Mouse (Mus musculus): ENCODE data around the gene Cfap300. TPM values are rescaled to one million over a fixed set of nuclear protein-coding genes. Genes with fewer than 3 reads are reported as not detected.

Cfap300 gene
- total RNA-seq (2021): 1 to 10 TPM; 7.5 to 8.9 TPM
- long read RNA-seq, experiment 1, partial matches to known transcripts: 1 of 5 reads
- long read RNA-seq, experiment 1, other reads (novel, unspliced or antisense): 2 of 5 reads
- long read RNA-seq, experiment 2, partial matches to known transcripts: 1 of 4 reads
- long read RNA-seq, experiment 2, other reads (novel, unspliced or antisense): 1 of 4 reads

DNA sequence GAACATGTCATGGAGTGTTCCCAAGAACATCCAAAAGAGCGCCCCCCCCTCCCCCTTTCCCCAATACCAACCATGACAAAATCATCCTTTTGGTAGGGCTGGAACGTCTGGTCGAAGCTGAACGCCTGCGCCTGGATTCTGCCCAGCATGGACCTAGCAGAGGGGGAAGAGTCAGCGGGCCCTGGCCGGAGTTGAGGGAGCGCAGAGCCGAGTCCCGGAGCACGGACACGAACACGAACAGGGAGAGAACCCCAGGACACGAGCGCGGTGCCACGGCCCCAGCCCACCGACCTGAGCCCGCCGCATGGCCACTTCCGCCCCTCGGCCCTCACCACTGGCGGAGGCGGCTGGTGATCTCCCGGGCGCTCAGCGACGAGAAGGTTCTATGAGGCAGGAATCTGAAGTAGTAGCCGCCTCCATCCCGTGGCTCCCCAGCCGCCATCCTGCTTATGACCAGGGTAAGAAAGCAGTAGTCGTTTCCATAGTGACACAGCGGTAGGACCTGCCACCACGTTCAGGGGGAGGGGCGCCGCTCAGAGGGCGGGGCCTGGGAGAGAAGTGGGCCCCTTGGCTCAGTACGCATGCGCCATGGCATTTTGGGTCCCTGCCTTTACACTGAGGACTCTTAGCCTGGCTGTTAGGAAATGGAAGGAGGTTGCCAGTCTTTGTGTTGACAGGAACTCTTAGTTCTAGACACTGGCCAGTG lies at the start of gene Cfap300:
Gene Cfap300 (minus strand): TSS at position 486 of the 706 bp plus-strand sequence.
- peak; percentile 98 for DNase-seq (ENCODE audit: low spot score in 2 of 2)

DNA sequence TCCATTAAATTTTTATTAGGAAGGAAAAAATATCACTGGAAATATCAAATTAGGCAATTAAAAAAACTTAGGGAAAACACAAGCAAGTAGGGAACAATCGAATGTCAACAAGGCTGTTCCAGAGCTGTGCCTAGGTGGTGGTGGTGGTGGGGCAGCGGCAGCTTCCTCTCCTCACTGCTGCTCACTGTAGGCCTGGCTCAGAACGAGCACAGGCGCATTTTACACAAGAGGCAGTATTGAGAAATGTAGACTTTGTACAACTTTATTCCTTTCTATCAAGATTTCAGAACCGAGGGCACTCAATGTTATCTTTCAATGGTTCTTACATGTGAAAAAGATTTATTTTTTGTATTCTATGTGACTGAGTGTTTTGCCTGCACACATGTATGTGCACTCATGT lies 36.3 kb upstream of the Cfap300 start:
- DNase-seq (ENCODE audit: low spot score in 2 of 2): no peak

DNA sequence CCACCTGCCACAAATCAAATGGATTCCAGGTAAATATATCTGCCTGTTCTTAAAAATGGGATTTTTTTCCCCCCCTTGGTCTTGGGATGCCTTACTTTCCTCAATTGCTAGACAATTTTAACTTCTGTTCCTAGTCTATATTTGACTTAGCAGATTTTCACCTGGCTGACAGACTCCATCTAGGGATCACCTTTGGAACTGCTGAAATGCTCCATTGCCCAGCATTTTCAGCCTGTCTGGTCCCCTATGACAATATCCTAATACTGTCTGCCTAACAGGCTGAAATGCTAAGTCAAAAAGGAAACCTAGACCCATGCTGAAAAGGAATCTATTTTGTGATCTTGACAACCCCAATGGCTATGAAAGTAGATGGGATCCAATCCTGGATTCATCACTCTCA lies 31.7 kb upstream of the Cfap300 start:
- peak in 1 of 2 experiments; percentile 25 for DNase-seq (ENCODE audit: low spot score in 2 of 2)

DNA sequence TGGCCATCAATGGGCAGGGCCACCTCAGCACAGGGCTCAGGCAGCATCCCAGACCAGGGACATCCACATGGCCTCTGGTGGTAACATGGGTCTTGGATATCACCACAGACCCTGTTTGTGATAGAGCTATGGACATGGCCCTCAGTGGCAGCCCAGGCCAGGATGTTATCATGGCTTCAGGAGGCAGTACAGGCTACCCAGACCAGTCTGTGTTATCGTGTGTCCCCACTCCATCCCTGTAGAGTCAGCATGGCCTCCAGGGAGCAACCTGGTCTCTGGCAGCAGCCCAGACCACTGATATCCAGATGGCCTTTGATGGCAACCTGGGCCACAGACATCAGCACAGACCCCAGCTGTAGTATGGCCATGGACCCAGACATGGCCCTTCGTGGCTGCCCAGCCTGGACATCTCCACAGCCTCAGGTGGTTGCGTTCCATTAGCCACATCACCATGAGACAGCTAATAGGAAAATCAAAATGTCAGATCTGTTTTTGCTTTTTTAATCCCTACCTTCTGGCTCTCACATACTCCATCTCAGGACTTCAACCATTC lies 30.7 kb upstream of the Cfap300 start:
- no peak for DNase-seq (ENCODE audit: low spot score in 2 of 2)

DNA sequence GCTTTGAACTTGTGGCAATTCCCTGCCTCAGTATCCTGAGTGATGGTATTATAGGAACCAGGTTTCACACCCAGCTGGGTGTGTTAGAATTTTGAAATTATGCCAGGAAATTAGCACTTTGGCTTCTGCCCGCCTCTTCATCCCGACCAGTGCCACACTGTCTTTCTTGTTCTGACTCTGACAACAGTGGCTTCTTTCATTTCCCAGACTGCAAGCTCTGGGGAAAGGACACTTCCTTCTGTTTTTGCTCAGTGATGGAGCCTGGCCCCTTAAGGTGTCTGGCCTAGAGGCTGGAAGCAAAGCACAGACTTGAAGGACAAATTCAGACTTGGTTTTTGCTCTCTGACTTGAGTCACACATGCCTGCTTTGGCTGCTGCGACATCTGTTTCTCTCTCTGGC lies 17.0 kb upstream of the Cfap300 start:
- no peak for DNase-seq (ENCODE audit: low spot score in 2 of 2)

DNA sequence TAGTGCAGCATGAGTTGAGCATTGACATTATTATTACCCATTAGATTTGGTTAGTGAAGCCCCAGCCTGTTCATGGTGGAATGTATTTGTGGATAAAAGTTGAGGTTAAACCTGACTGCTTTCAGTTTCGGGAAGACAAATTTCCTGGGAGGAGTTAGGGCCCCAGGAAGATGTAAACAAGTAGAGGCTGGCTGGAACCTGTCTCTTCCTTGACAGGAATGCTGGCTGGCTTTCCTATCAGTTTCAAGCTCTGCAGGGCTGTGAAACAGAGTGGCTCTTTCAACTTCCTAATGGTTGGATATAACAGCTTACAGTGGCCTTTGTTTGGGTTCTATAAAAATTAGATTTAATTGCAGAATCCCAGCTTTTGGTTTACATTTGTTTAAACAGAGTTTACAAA lies 12.2 kb upstream of the Cfap300 start:
- DNase-seq (ENCODE audit: low spot score in 2 of 2): no peak

DNA sequence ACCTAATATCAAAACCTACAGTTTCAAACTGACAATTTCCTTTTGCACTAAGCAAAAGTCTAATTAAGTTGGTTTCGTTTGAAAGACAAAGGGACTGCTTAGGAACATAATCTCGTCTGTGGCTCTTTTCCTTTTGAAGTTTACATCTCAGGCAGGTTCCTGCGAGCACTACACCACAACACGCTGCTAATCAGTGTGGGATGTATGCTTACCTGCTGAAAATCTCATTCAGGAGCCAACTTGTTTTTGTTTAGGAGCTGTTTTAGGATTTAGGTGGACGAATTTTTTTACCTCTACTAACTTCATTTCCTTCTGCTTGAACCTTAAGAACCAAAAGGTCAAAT lies 393 bp upstream of the Cfap300 start:
- no peak for DNase-seq (ENCODE audit: low spot score in 2 of 2)

DNA sequence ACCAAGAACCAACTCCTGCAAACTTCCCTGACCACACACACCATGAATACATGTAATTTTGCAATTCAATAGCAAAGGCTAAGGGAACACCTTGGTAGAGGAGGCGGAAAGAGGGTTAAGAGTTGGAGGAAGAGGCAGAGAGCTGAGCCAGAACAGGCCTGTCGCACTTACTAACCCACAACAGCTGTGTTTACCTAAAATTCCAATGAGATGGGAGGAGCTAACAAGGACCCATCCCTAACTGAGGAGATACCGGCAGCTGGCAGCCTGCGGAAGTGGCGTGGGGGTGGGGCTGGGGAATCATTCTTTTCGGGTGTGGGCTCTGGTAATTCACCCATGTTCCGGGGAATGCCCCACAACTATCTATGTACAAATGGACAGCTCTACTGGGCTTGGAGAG lies 7.1 kb downstream of the Cfap300 start:
- DNase-seq (ENCODE audit: low spot score in 2 of 2): no peak

DNA sequence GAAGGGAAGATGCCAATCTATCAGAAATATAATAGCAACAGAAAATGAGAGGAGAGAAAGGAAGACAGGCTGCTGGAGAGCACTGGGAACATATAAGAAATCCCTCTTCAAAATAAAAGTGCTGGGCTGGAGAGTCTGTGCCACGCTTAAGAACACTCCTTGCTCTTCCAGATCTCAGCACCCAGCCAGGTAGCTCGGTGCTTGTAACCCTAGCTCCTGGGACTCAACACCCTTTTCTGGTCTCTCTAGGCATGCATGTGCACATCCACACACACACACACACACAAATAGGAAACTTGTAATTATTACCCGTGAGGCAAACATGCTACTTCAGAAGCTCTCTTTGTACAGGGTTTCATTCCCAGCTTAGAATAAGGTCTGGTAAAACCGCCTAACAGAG lies 7.5 kb downstream of the Cfap300 start:
- no peak for DNase-seq (ENCODE audit: low spot score in 2 of 2)

DNA sequence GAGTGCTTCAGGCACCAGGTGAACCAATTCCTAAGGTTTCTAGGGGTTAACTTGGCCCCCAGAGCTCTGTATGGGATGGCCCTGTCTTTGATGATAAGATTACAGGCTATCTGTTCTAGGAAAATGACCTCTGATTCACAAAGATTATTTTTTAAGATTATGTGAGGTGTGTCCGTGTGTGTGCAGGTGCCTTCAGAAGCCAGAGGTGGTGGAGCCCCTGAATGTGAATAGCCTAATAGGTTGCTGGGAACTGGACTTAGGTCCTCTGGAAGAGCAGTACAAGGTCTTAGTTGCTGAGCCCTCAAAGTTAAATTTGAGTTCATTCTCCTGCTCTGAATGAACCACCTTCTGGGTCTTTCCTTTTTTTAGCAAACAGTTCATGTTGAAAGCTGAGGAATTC lies 8.5 kb downstream of the Cfap300 start:
- DNase-seq (ENCODE audit: low spot score in 2 of 2): no peak

DNA sequence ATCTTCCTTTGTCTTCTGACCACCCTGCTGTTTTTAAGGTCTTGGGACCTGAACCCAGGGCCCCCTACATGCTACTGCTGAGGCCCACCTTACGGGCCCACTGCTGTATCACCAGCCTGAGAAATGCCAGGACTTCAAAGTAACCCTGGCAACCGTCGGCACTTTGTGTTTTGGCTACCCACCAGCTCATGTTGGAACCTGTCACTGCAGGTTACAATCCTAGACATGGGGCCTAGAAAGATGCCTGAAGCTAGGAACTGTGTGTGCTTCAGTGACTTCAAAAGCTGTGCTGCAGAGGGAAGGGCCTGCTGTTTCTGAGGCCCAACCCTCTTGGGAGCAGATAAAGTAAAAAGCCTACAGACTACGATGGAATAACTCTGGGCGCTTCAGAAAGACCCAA lies 9.8 kb downstream of the Cfap300 start:
- no peak for DNase-seq (ENCODE audit: low spot score in 2 of 2)

DNA sequence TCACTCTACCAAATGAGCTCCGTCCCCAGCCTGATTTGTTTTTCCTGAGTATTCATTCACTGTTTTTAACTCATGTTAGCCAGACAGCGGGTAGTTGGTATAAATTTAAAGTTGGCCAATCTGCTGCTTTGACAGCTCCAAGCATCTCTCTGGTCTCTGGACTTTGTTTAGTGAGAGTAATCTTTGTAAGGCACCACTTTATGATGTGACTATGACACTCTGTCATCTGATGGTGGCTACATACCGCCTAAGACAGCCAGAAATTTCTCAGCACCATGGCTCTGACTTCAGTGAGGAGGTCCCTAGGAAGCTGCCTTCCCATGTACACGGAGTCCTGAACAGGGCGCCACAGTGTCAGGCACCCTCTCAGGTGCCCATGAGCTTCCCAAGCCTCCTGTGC lies 24.0 kb downstream of the Cfap300 start:
- no peak for DNase-seq (ENCODE audit: low spot score in 2 of 2)

DNA sequence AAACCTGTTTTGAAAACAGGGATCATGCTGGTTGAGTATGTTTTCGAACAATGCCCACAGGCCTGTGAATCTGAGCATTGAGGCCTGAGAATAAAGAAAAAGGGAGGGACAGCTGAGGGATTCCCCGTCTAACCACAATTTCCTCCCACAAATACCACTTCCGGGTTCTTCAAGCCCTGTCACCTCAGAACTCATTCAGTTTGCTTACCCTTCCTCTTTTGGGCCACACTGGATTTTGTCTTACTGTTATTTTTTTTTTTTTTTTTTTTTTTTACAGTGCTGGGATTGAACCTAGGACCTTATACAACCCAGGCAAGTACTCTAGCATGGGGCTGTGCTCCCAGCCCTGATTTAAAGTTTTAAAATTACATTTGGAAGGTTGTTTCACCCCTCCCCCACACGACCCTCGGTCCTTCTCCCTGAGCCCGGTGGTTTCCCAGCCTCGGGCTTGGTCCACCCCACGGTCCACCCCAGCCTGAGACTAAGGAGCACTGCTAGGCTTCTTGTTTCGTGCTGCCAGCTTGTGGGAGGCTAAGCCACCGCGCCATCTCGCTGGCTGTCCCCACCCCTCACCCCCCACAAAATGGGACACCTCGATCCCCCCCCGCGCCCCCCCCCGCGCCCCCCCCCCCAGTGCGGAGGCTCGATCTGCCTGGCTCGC lies 25.2 kb downstream of the Cfap300 start:
- no peak for DNase-seq (ENCODE audit: low spot score in 2 of 2)

DNA sequence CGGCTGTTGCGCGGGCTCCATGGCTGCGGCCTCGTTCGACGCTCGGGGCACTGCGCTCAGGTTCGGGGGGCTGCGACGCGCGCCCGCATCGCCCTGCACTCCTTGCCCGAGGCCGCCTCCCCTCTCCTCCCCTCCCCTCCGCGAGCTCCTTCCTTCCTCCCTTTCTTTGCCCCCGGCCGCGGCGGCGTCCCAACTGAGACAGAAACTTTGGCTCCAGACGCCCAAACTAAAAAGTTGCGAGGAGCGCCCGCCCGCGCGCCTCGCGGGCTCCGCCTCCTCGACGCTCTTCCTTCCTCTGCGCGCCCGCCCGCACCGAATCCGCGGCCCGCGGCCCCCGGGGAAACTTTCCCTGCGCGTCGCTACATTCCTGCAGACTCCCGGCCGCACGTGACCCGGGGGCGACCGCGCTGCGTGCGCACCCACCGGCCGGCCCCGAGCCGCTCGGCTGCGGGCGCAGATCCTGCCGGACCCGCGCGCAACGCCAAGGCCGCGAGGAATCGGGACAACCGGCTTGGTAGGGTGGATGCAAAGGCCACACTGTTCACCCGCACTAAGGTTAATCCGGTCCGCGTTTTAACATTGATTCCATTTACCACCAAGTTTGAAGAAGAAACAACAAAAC lies 38.1 kb downstream of the Cfap300 start, which contains the start of gene Yap1:
Gene Yap1 (minus strand): TSS at position 227 of the 622 bp plus-strand sequence.
- peak; percentile 71 to 77 for DNase-seq (ENCODE audit: low spot score in 2 of 2)

DNA sequence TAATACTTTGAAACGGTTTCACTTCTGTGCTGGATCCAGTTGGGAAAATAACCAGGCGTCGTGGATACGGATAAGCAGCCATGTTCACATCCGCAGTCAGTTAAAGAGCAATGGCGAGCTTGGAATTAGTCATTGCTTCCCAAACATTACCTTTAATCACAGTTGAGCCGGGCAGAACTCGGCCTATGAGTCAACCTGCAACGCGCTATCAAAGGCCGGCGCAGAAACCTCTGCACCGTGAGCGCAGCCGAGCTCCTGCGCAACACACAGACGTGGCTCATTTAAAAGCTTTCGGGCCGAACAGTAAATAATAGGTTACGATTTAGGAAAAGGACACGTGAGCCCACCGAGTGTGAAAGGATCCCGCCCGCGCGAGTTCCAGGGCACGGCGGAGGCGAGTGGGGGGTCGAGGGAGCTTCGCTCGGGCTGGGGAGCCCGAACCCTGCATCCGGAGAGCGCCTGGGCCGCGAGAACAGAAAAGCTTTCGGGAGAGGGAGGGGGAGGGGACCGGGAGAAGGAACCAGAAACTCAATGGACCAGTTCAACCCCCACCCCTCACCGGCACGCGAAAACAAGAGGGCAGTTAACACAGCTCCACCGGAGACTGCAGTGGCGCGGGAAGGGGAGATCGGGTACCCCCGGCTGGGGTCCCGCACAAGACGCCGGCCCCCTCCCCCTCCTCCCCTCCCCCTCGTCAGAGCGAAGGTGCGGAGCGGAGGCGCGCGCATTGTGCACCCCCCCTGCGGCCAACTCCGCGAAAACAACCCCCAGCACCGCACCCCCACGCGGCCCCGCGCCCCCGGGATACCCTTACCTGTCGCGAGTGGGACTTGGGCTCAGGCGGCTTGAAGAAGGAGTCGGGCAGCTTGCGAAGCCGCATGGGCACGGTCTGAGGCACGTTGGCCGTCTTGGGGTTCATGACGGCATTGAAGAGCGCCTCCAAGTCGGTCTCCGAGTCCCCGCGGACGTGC lies 39.0 kb downstream of the Cfap300 start:
- peak; percentile 27 to 38 for DNase-seq (ENCODE audit: low spot score in 2 of 2)

DNA sequence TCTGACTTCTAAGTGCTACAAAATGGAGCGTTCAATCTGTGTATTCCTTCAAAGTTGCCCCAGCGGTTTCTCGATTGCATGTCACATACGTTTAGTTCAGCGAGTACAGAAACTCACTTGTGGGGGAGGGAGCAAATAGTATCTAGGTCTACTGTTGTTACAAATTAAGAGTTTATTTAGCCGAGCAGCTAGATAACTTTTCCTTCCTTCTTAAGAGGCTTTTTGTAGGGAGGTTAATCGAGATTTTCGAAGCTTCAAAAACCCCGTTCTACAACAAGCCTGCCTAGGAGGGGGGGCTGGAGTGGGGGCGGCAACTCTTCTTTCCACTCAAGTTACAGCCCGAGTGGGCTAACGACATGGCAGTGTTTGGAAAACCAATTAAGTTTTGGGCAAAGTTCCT lies 39.8 kb downstream of the Cfap300 start:
- DNase-seq (ENCODE audit: low spot score in 2 of 2): no peak

DNA sequence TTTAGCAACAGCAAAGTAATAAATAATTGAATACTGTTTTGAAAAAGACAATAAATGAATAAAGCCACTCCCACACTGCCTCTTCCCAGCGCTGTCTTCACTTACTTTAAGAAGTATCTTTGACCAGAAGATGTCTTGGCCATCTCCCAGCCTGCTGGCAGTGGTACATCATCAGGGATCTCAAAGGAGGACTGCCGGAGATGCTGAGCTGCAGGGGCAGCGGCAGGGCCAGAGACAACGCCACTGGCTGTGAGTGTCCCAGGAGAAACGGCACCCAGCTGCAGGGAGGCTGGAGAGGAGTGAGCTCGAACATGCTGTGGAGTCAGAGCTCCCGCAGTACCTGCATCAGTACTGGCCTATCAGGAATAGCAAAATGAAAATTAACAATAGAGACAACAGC lies 41.3 kb downstream of the Cfap300 start:
- DNase-seq (ENCODE audit: low spot score in 2 of 2): no peak

DNA sequence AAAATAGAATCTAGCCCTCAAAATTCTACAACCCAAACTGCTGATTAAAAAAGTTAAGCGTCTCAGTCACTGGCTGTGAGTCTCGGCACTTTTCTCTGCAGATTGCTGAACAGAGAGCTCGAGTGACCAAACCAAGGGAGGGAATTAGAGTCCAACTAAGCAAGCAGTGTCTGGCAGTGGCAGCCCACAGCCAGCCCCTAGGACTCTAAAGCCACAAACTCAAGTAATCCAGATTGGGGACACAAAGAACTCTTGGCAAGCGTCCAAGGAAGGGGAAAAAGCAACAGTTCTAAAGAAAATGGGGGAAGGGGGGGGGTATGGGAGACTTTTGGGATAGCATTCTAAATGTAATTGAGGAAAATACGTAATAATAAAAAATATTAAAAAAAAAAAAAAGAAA lies 48.3 kb downstream of the Cfap300 start:
- no peak for DNase-seq (ENCODE audit: low spot score in 2 of 2)

DNA sequence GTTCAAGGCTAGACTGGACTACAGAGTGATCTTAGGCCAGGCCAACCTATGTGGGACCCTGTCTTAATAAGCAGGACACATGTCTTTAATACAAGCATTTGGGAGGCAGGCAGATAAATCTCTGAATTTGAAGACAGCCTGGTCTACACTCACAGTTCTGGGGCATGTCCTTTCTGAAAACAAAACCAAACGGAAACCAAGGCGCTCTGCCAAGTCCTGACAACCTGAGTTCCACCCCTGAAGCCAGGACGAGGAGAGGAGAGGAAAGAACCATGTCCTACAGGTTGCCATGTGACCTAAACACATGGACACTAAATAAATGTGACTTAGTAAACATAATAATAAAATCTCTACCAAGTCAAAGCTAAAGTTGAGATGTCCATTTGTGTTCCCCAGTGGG lies 50.0 kb downstream of the Cfap300 start:
- no peak for DNase-seq (ENCODE audit: low spot score in 2 of 2)

DNA sequence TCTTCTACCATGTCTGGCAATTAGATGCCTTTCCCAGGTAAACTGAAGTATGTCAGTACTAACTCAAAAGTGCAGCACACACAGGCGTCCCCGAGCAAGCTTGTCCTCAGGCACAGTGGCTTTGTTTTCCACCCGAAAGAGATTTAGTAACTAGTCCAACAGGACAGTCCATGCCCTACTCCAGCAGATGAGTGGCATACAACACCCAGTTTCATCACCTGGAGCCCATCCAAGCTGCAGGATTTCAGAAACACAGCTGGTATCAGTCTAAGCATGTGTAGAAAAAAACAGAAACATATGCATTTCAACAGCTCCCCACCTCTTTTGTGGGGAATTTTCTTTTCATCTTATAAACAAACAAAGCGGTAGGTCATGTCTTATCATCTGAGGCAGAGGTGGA lies 51.7 kb downstream of the Cfap300 start:
- no peak for DNase-seq (ENCODE audit: low spot score in 2 of 2)

DNA sequence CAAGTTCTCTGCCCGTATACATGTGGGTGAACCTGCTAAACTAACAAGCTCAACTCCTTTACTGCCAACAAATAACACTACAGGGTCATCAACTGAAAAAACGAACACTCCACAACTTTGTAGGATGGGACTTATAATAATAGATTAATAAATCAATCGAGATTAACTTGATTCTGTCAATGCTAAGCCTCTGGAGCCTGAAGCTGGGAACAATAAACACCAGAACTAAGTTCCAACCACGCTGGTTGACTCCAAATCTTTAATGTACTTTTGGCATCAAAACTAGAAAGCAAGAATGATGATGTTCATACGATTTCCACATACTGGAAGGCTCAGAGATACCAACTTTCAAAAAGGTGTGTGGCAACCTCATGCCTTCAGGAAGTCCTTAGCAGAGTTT lies 55.5 kb downstream of the Cfap300 start:
- DNase-seq (ENCODE audit: low spot score in 2 of 2): no peak

All from left cerebral cortex, adult 18-20 months (tissue).